Mouse (Mus musculus): ENCODE results near the gene Armc12. TPM values are rescaled to one million over a fixed set of nuclear protein-coding genes. Genes with fewer than 3 reads are reported as not detected.

Gene Armc12
- total and polyA plus RNA-seq, 3 experiments = 0.15 TPM; not detected in 2

GRCm38 (mm10) chr17:28523355-28524008 is 7.1 kb upstream of the Armc12 start (continued):
- TF ChIP-seq E2F4 (IDR thresholded peaks at IDR 0.05; ENCODE audit: borderline replicate concordance, low read depth, low read length) (0 out of 2 replicates have a peak, but pooled peaks have one; percentile 48), POLR2AphosphoS2 (IDR thresholded peaks at IDR 0.05; ENCODE audit: low read length) (no peak; the same call in 1 of the 2 replicates), MAZ (IDR thresholded peaks at IDR 0.05; ENCODE audit: low read depth, low read length) (peak; percentile 87), USF2 (IDR thresholded peaks at IDR 0.05; ENCODE audit: borderline replicate concordance in 1 of 2, insufficient read depth in 1 of 2, low read depth in 1 of 2, low read length in 2 of 2) (no peak), NELFE (IDR thresholded peaks at IDR 0.05; ENCODE audit: low read depth, low read length) (peak; percentile 51), TAL1 (IDR thresholded peaks at IDR 0.05; ENCODE audit: low read length) (no peak), SIN3A (IDR thresholded peaks at IDR 0.05; ENCODE audit: low read length) (peak; percentile 89), CHD1 (IDR thresholded peaks at IDR 0.05; ENCODE audit: low read depth, low read length) (no peak), HCFC1 (IDR thresholded peaks at IDR 0.05; ENCODE audit: low read depth, low read length) (peak; percentile 50; the same call in 1 of the 2 replicates), UBTF (IDR thresholded peaks at IDR 0.05; ENCODE audit: borderline replicate concordance, insufficient read depth, low read depth, low read length) (no peak), MAX (IDR thresholded peaks at IDR 0.05; ENCODE audit: low read length) (peak; percentile 42; the same call in 1 of the 2 replicates), JUND (IDR thresholded peaks at IDR 0.05; ENCODE audit: low read depth, low read length) (no peak), BHLHE40 (IDR thresholded peaks at IDR 0.05; ENCODE audit: borderline replicate concordance, low read depth, low read length) (no peak), SMC3 (IDR thresholded peaks at IDR 0.05; ENCODE audit: low read depth, low read length) (no peak; the same call in 1 of the 2 replicates), MAFK (IDR thresholded peaks at IDR 0.05; ENCODE audit: borderline replicate concordance, low read depth, low read length) (no peak)

GRCm38 (mm10) chr17:28524009-28524695 is 6.5 kb upstream of the Armc12 start:
- H3K4me3 ChIP-seq (ENCODE audit: control insufficient read depth in 1 of 2, insufficient read depth in 1 of 2, low read depth in 2 of 2, low read length in 2 of 2) = peak overlapping the region; percentile 61 to 63

More at GRCm38 (mm10) chr17:28524009-28524695, 6.5 kb upstream of the Armc12 start:
- no peaks in the 10 kb centered on the region for H3K27me3 ChIP-seq (ENCODE audit: control insufficient read depth in 1 of 2, insufficient read depth in 2 of 2, low read length in 2 of 2)
- H3K4me1 ChIP-seq (ENCODE audit: control insufficient read depth in 1 of 2, insufficient read depth in 2 of 2, low read length in 2 of 2) = peaks cover 8 to 29% of the 10 kb centered on the region in 2 experiments; a peak in 3 of 4 replicates
- TF ChIP-seq MXI1 (IDR thresholded peaks at IDR 0.05; ENCODE audit: low read depth, low read length) (0 out of 2 replicates have a peak, but pooled peaks have one; percentile 1), SIN3A (IDR thresholded peaks at IDR 0.05; ENCODE audit: low read length) (peak; percentile 17), TCF12 (IDR thresholded peaks at IDR 0.05; ENCODE audit: low read depth, low read length) (0 out of 2 replicates have a peak, but pooled peaks have one; percentile 17), UBTF (IDR thresholded peaks at IDR 0.05; ENCODE audit: borderline replicate concordance, insufficient read depth, low read depth, low read length) (no peak), CHD2 (IDR thresholded peaks at IDR 0.05; ENCODE audit: low read length) (0 out of 2 replicates have a peak, but pooled peaks have one; percentile 2), GABPA (IDR thresholded peaks at IDR 0.05; ENCODE audit: low read depth, low read length) (peak; percentile 46; the same call in 1 of the 2 replicates), ETS1 (IDR thresholded peaks at IDR 0.05; ENCODE audit: low read depth, low read length) (no peak), MYC (IDR thresholded peaks at IDR 0.05; ENCODE audit: low read depth, low read length) (peak; percentile 6; the same call in 1 of the 2 replicates)
- H3K27ac ChIP-seq (ENCODE audit: control insufficient read depth, low read depth, low read length) = peak overlapping the region; percentile 93
- DNase-seq (ENCODE audit: low read depth, low spot score) = no peak
- H3K9me3 ChIP-seq (replicated peaks; ENCODE audit: insufficient read depth, low read length) = no peaks in the 10 kb centered on the region
- H3K36me3 ChIP-seq (ENCODE audit: control insufficient read depth in 1 of 2, insufficient read depth in 2 of 2, low read length in 2 of 2) = peaks cover 0 to 23% of the 10 kb centered on the region in 2 experiments; a peak in 2 of 4 replicates
- H3K79me2 ChIP-seq (ENCODE audit: control insufficient read depth, insufficient read depth, low read length, poor library complexity) = peaks cover 5% of the 10 kb centered on the region; the same call in 1 of the 2 replicates
- H3K9ac ChIP-seq (ENCODE audit: control insufficient read depth, low read depth, low read length, poor library complexity, severe bottlenecking) = peak overlapping the region; percentile 94
